Mouse (Mus musculus): ENCODE data around the gene Slco2a1.

- TF ChIP-seq CTCF (IDR thresholded peaks at IDR 0.05; ENCODE audit: extremely low read depth, insufficient read length, insufficient replicate concordance, low read depth, low read length) = no peak
- TF ChIP-seq POLR2A (IDR thresholded peaks at IDR 0.05; ENCODE audit: low read depth, low read length) = no peak
Observed at GRCm38 (mm10) chr9:103068769-103069168, 80.3 kb downstream of the Slco2a1 start.
